Mouse (Mus musculus) kidney, postnatal 0 days (tissue): ENCODE data around the gene Tomm40. TPM values are rescaled to one million over a fixed set of nuclear protein-coding genes. Genes with fewer than 3 reads are reported as not detected.

Experiments
- ATAC-seq: fragments of 200-750 bp; cut with Nextera tagmentation; replicated peaks from 2 replicates; pipeline ENCODE4 v1.8.0; 2017; ENCODE audit warnings: low read depth, moderate number of reproducible peaks, moderate TSS enrichment, moderate library complexity; ENCODE audit not compliant: low FRiP score
- DNase-seq: peaks from one replicate; pipeline ENCODE4 v3.0.0-alpha.2; 2016; ENCODE audit warnings: low spot score
- H3K27ac ChIP-seq: fragments of 300-500 bp; sonication (generic); 2 replicates; pipeline ENCODE4 v1.5.1; 2014; ENCODE audit warnings: mild to moderate bottlenecking
- H3K27me3 ChIP-seq: fragments of 300-500 bp; sonication (generic); 2 replicates; pipeline ENCODE4 v1.6.1; 2014; ENCODE audit warnings: low read length, mixed read lengths; ENCODE audit not compliant: insufficient read depth
- H3K36me3 ChIP-seq: fragments of 300-500 bp; sonication (generic); 2 replicates; pipeline ENCODE4 v1.6.1; 2014; ENCODE audit warnings: low read length, mixed read lengths; ENCODE audit not compliant: insufficient read depth
- H3K4me1 ChIP-seq: fragments of 300-500 bp; sonication (generic); replicated peaks from 2 replicates; pipeline ENCODE4 v1.6.1; 2014; ENCODE audit warnings: antibody characterized with exemption, low read length, mixed read lengths; ENCODE audit not compliant: insufficient read depth
- H3K4me2 ChIP-seq: fragments of 300-500 bp; sonication (generic); 2 replicates; pipeline ENCODE4 v1.6.1; 2014; ENCODE audit warnings: mild to moderate bottlenecking, low read length, moderate library complexity, mixed read lengths
- H3K4me3 ChIP-seq: fragments of 300-500 bp; sonication (generic); replicated peaks from 2 replicates; pipeline ENCODE4 v1.5.1; 2014; ENCODE audit warnings: low read depth, low read length
- H3K9ac ChIP-seq: fragments of 300-500 bp; sonication (generic); 2 replicates; pipeline ENCODE4 v1.6.1; 2014; ENCODE audit warnings: low read depth, low read length
- H3K9me3 ChIP-seq: fragments of 300-500 bp; sonication (generic); replicated peaks from 2 replicates; pipeline ENCODE4 v1.6.1; 2016; ENCODE audit warnings: low read length, inconsistent platforms, mixed read lengths
- CTCF ChIP-seq: IDR thresholded peaks from 2 replicates; pipeline ENCODE4 v1.5.1; 2016; ENCODE audit warnings: antibody characterized with exemption, low read depth, mild to moderate bottlenecking, moderate library complexity
- WGBS: fragments of 180-500 bp; shearing (Covaris S2); extraction: QIAGEN DNeasy Blood & Tissue Kit; methylation state at CpG from one replicate; pipeline ENCODE4 v1.1.7; 2014; 5-methylcytosine and 5-hydroxymethylcytosine counted together
- polyA plus RNA-seq: library from polyadenylated mRNA; unstranded; fragments of >200 nt; fragmentation: Nextera tagmentation; extraction: Ambion mirVana; gene quantifications from 2 replicates; pipeline ENCODE4 v1.2.1, GENCODE M21; 2015

Gene Tomm40
- polyA plus RNA-seq, 1 experiment from 2014 or later: 163 TPM

GRCm38 (mm10) chr7:19686521-19686920, 28.7 kb downstream of the Tomm40 start:
- no peaks in the 10 kb centered on the region for H3K4me1 ChIP-seq
- DNase-seq: no peak
- no peaks in the 10 kb centered on the region for H3K27me3 ChIP-seq
- H3K9me3 ChIP-seq: no peaks in the 10 kb centered on the region
- no peak overlapping the region for H3K9ac ChIP-seq
- no peak overlapping the region for H3K4me3 ChIP-seq
- no peak for TF ChIP-seq CTCF
- H3K36me3 ChIP-seq: no peaks in the 10 kb centered on the region
- 83% methylated on average over 6 of the region's 6 CpGs for WGBS
- H3K4me2 ChIP-seq: no peak overlapping the region
- no peak overlapping the region for H3K27ac ChIP-seq
- 0 out of 2 replicates have a peak, but pooled peaks have one; percentile 14 for ATAC-seq

GRCm38 (mm10) chr7:19685374-19685773, 29.9 kb downstream of the Tomm40 start:
- DNase-seq (no peak), ATAC-seq (no peak)
- no peak overlapping the region for H3K9ac ChIP-seq
- H3K4me1 ChIP-seq: no peaks in the 10 kb centered on the region
- no peak for TF ChIP-seq CTCF
- H3K4me3 ChIP-seq: no peak overlapping the region
- no peaks in the 10 kb centered on the region for H3K9me3 ChIP-seq
- no peaks in the 10 kb centered on the region for H3K27me3 ChIP-seq
- H3K36me3 ChIP-seq: no peaks in the 10 kb centered on the region
- WGBS: 60% methylated on average over 4 of the region's 4 CpGs
- no peak overlapping the region for H3K4me2 ChIP-seq
- H3K27ac ChIP-seq: no peak overlapping the region

- Histone ChIP-seq H3K27ac (no peak overlapping the region), H3K9ac (no peak overlapping the region), H3K27me3 (no peaks in the 10 kb centered on the region), H3K9me3 (no peaks in the 10 kb centered on the region), H3K36me3 (no peaks in the 10 kb centered on the region), H3K4me2 (no peak overlapping the region), H3K4me1 (no peaks in the 10 kb centered on the region), H3K4me3 (no peak overlapping the region)
- no peak for DNase-seq
- WGBS: 69% methylated on average over 6 of the region's 6 CpGs
- TF ChIP-seq CTCF: no peak
- no peak for ATAC-seq
Measured at GRCm38 (mm10) chr7:19683771-19684201, 31.5 kb downstream of the Tomm40 start.

GRCm38 (mm10) chr7:19682979-19683378, 32.3 kb downstream of the Tomm40 start:
- H3K27ac ChIP-seq: no peak overlapping the region
- H3K9me3 ChIP-seq: no peaks in the 10 kb centered on the region

GRCm38 (mm10) chr7:19681202-19681694, 34.0 kb downstream of the Tomm40 start, which contains the start of the genes Gm44805 and Apoc4:
Gm44805 (minus strand) TSS chr7:19681423.
Apoc4 (minus strand) TSS chr7:19681479.
- TF ChIP-seq CTCF: no peak
- no peak within 1 kb of the TSS for H3K27ac ChIP-seq
- DNase-seq (no peak), ATAC-seq (no peak)
- H3K4me2 ChIP-seq: no peak within 1 kb of the TSS
- no peak within 1 kb of the TSS for H3K4me3 ChIP-seq
- H3K9me3 ChIP-seq: no peaks in the 10 kb centered on the region
- no peaks in the 10 kb centered on the region for H3K36me3 ChIP-seq
- 51% methylated on average over 8 of the region's 8 CpGs for WGBS
- H3K27me3 ChIP-seq: no peaks in the 10 kb centered on the region
- no peaks in the 10 kb centered on the region for H3K4me1 ChIP-seq
- no peak within 1 kb of the TSS for H3K9ac ChIP-seq

More at GRCm38 (mm10) chr7:19682979-19683378, 32.3 kb downstream of the Tomm40 start:
- Histone ChIP-seq H3K9ac (no peak overlapping the region), H3K4me2 (no peak overlapping the region), H3K4me1 (no peaks in the 10 kb centered on the region), H3K36me3 (no peaks in the 10 kb centered on the region), H3K4me3 (no peak overlapping the region), H3K27me3 (no peaks in the 10 kb centered on the region)
- ATAC-seq (no peak), DNase-seq (no peak)
- 67% methylated on average over 3 of the region's 3 CpGs for WGBS
- no peak for TF ChIP-seq CTCF

- Histone ChIP-seq H3K9ac (no peak overlapping the region), H3K4me2 (no peak overlapping the region), H3K4me1 (no peaks in the 10 kb centered on the region), H3K4me3 (no peak overlapping the region), H3K36me3 (no peaks in the 10 kb centered on the region), H3K27ac (no peak overlapping the region), H3K27me3 (no peaks in the 10 kb centered on the region), H3K9me3 (no peaks in the 10 kb centered on the region)
- 83% methylated on average over 2 of the region's 2 CpGs for WGBS
- ATAC-seq (no peak), DNase-seq (no peak)
- TF ChIP-seq CTCF: no peak
Measured at GRCm38 (mm10) chr7:19680702-19681101, 34.5 kb downstream of the Tomm40 start.

- H3K9ac ChIP-seq: no peak overlapping the region
- H3K27ac ChIP-seq: no peak overlapping the region
- no peaks in the 10 kb centered on the region for H3K9me3 ChIP-seq
- H3K4me2 ChIP-seq: no peak overlapping the region
- no peaks in the 10 kb centered on the region for H3K36me3 ChIP-seq
- no peak for TF ChIP-seq CTCF
- DNase-seq: no peak
- WGBS: 82% methylated on average over 3 of the region's 3 CpGs
- H3K4me3 ChIP-seq: no peak overlapping the region
- no peak for ATAC-seq
- H3K27me3 ChIP-seq: no peaks in the 10 kb centered on the region
- H3K4me1 ChIP-seq: no peaks in the 10 kb centered on the region
Measured at GRCm38 (mm10) chr7:19678901-19679300, 36.3 kb downstream of the Tomm40 start.
